25 mouse cellular contexts compared by ENCODE assay signal in the genomic region with DNA sequence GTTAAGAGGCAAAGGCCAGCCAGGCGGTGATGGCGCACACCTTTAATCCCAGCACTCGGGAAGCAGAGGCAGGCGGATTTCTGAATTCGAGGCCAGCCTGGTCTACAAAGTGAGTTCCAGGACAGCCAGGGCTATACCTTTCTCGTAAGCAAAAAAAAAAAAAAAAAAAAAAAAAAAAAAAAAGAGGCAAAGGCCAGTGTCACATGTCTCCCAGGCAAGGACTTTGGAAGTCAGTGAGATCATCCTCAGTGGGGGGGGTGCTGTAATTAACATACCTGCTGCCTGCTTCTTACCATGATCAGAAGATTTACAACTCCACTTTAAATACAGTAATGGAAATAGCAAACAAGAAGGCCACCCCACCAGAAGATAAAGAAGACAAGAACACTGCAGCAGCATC. TPM values are rescaled to one million over a fixed set of nuclear protein-coding genes. Genes with fewer than 3 reads are reported as not detected.
"Had no signal": no experiment of that assay in that cellular context is flagged by ENCODE, and none has a peak within 500 bp of the region (broad histone marks: within the 10 kb centered on the region; RNA-seq: fewer than 3 reads in every experiment).

No protein-coding gene starts in this region.

- DNase-seq: kidney, adult 18-20 months; layer of hippocampus, adult 9-11 months; liver; lung, adult 18-20 months; lung, postnatal 10 days; lung, postnatal 36 days; retina, postnatal 1 day; right cerebral cortex, postnatal 25 days; spleen, adult 18-20 months; thymus, postnatal 25 days had no signal

- H3K4me1 ChIP-seq: intestine, embryonic 15.5 days; limb, embryonic 13.5 days; liver, embryonic 12.5 days; liver, embryonic 15.5 days; lung, embryonic 15.5 days; midbrain, embryonic 10.5 days; neural tube, embryonic 13.5 days; stomach, embryonic 15.5 days had no signal

- ATAC-seq: intestine, embryonic 15.5 days; liver, embryonic 12.5 days; midbrain, embryonic 13.5 days; midbrain, embryonic 16.5 days had no signal

- H3K4me3 ChIP-seq: intestine, embryonic 15.5 days; limb, embryonic 10.5 days; limb, embryonic 13.5 days; liver, embryonic 12.5 days; liver, embryonic 15.5 days; lung, embryonic 15.5 days; megakaryocyte, embryonic 14.5 days; midbrain, embryonic 10.5 days; midbrain, embryonic 13.5 days; myocyte; neural tube, embryonic 13.5 days; stomach, embryonic 15.5 days had no signal

- H3K9ac ChIP-seq: intestine, embryonic 15.5 days; limb, embryonic 13.5 days; liver, embryonic 12.5 days; liver, embryonic 15.5 days; lung, embryonic 15.5 days; midbrain, embryonic 13.5 days; neural tube, embryonic 13.5 days; stomach, embryonic 15.5 days had no signal

- H3K27me3 ChIP-seq: intestine, embryonic 15.5 days; limb, embryonic 13.5 days; liver, embryonic 12.5 days; liver, embryonic 15.5 days; lung, embryonic 15.5 days; midbrain, embryonic 13.5 days; neural tube, embryonic 13.5 days; stomach, embryonic 15.5 days had no signal

- H3K4me2 ChIP-seq: intestine, embryonic 15.5 days; limb, embryonic 13.5 days; liver, embryonic 12.5 days; liver, embryonic 15.5 days; lung, embryonic 15.5 days; midbrain, embryonic 13.5 days; neural tube, embryonic 13.5 days; stomach, embryonic 15.5 days had no signal

- H3K27ac ChIP-seq: intestine, embryonic 15.5 days; limb, embryonic 10.5 days; limb, embryonic 13.5 days; liver, embryonic 12.5 days; liver, embryonic 15.5 days; lung, embryonic 15.5 days; midbrain, embryonic 10.5 days; midbrain, embryonic 13.5 days; neural tube, embryonic 13.5 days; stomach, embryonic 15.5 days had no signal

- H3K36me3 ChIP-seq: intestine, embryonic 15.5 days; limb, embryonic 13.5 days; liver, embryonic 12.5 days; liver, embryonic 15.5 days; lung, embryonic 15.5 days; midbrain, embryonic 13.5 days; neural tube, embryonic 13.5 days; stomach, embryonic 15.5 days had no signal

- H3K9me3 ChIP-seq: intestine, embryonic 15.5 days; limb, embryonic 10.5 days; limb, embryonic 13.5 days; liver, embryonic 12.5 days; liver, embryonic 15.5 days; lung, embryonic 15.5 days; midbrain, embryonic 10.5 days; midbrain, embryonic 13.5 days; neural tube, embryonic 13.5 days; stomach, embryonic 15.5 days had no signal

RNA-seq across cellular contexts. Expression of a gene that starts 57.5 kb away (rescaled TPM):
- total RNA-seq: monocyte, adult 5-6 weeks; neutrophil, adult 5-6 weeks had no signal
